Mouse (Mus musculus): ENCODE results near the gene Zfp108. TPM values are rescaled to one million over a fixed set of nuclear protein-coding genes. Genes with fewer than 3 reads are reported as not detected.

Gene Zfp108
- polyA plus RNA-seq, 1 experiment from 2014 or later, result 5.3 TPM

DNA sequence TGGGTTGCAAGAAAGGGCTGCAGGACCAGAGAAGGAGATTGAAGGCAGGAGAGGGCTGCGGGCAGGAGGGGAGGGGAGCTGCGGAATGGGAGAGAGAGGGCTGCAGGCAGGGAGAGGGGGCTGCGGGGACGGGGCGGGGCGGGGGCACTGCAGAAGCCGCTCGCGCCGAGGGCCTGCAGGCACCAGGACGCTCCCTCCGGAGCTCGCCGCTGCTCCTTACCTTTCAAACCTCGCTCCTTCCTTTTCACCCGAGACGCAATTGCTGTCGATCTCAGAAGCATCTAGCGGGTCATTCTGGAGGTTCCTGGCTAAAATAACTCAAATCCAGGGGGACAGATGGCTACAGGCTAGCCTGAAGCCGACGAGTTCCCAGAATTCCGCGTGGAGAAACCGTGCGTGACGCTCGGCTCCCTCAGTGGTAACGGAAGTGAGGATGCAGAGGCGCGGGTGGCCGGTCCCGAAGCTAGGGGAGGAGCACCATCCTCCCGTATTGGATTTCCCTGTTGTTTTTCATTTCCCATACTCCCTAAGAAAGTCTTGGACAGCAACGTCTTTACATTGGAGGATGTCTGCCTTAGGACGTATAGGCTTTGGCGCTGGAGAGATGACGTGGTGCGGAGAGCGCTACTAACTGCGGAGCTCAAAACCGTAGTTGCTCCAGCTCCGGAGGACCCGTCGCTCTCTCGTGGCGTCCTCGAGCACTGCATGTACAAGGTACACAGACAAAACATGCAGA, 44.5 kb downstream of the Zfp108 start:
- Histone ChIP-seq H3K9me3 (no peaks in the 10 kb centered on the region), H3K4me1 (peaks cover 11% of the 10 kb centered on the region), H3K27me3 (no peaks in the 10 kb centered on the region), H3K36me3 (peaks cover 57% of the 10 kb centered on the region), H3K4me3 (peak overlapping the region; percentile 70), H3K27ac (peak overlapping the region; percentile 98), H3K9ac (peak overlapping the region; percentile 85), H3K4me2 (peak overlapping the region; percentile 88)
- under 1% methylated on average over 47 of the region's 47 CpGs for WGBS
- peak; percentile 88 for ATAC-seq (ENCODE audit: insufficient number of reproducible peaks, insufficient read depth, low FRiP score, low TSS enrichment, low read depth)

DNA sequence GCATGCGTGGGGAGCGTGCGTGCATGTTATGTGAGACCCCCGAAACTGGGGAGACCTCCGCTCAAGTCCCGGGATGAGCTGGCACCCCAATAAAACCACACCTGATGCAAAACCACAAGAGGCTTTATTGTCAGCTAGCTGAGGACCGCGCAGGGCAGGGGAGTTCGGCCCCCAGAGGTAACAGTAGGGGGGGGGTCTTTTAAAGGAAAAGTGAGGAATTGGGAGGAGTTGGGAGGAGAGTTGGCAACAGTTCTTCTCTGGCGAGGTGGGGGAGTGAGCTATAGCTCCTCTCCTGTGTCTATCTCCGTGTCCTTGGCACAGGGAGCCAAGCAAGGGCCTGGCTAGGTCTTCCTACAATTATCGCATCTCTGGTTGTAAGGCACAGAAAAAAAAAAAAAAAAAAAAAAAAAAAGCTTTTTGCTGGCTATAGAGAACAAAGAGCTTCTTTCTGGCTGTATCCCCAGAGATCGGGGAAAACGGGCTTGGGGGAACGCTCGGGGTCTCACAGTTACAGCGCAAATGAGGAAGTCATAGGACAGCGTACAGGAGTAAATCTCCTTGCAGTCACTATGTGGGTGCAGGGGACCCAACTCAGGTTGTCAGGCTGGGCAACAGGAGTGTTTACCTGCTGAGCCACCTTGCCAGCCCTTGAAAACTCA, 45.4 kb downstream of the Zfp108 start:
- WGBS, result under 1% methylated on average over 18 of the region's 18 CpGs
- Histone ChIP-seq H3K27ac (peak overlapping the region; percentile 98), H3K36me3 (peaks cover 54% of the 10 kb centered on the region), H3K4me1 (peaks cover 11% of the 10 kb centered on the region), H3K27me3 (no peaks in the 10 kb centered on the region), H3K9me3 (no peaks in the 10 kb centered on the region), H3K4me2 (peak overlapping the region; percentile 88), H3K4me3 (peak overlapping the region; percentile 70), H3K9ac (peak overlapping the region; percentile 71)
- ATAC-seq (ENCODE audit: insufficient number of reproducible peaks, insufficient read depth, low FRiP score, low TSS enrichment, low read depth), result 0 out of 2 replicates have a peak, but pooled peaks have one; percentile 1

DNA sequence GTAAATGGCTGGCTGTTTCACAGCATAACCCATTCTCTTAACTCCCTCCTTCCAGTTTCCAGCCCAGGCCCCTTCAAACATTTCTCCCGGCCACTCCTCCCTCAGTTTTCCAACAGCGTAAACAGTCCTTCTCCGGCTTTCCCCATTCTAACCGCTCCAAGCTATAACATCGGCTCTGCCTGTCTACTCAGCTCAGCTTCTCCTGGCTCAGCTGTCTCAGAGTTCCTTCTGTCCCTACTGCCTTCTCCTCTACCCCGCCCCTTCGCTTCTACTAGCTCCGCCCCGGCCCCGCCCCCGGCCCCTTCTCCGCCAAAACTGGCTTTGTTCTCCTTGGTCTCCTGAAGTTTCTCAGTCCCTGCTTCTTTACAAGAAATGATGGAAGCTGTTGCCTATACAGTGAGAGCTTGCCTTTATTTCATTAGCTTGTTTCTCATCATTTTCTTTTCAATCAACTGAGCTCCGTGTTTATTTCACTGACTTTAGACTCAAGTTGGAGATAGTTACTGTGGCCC, 46.2 kb downstream of the Zfp108 start, which contains the start of gene Zfp61:
Zfp61 (minus strand) TSS at position 462 of the 512 bp plus-strand sequence.
- H3K27ac ChIP-seq, result peak within 1 kb of the TSS; percentile 98
- H3K36me3 ChIP-seq, result peaks cover 46% of the 10 kb centered on the region
- no peaks in the 10 kb centered on the region for H3K27me3 ChIP-seq
- H3K4me3 ChIP-seq, result peak within 1 kb of the TSS; percentile 70
- H3K4me2 ChIP-seq, result peak within 1 kb of the TSS; percentile 88
- no peaks in the 10 kb centered on the region for H3K9me3 ChIP-seq
- peak; percentile 70; the same call in 1 of the 2 replicates for ATAC-seq (ENCODE audit: insufficient number of reproducible peaks, insufficient read depth, low FRiP score, low TSS enrichment, low read depth)
- peak within 1 kb of the TSS; percentile 71 for H3K9ac ChIP-seq
- 2% methylated on average over 13 of the region's 13 CpGs for WGBS
- peaks cover 11% of the 10 kb centered on the region for H3K4me1 ChIP-seq

Other genes starting within 250 kb of the Zfp108 start
- gene Vmn1r183, start 201.5 kb upstream of the Zfp108 start, polyA plus RNA-seq (2015; fragmentation: Nextera tagmentation; extraction: Ambion mirVana), result not detected in 2 replicates
- gene Zfp180, start 172.9 kb upstream of the Zfp108 start, polyA plus RNA-seq (2015; fragmentation: Nextera tagmentation; extraction: Ambion mirVana), result 23.8 and 25.4 TPM in 2 replicates
- 10.1 and 12.4 TPM in 2 replicates for gene Zfp112, start 142.5 kb upstream of the Zfp108 start, polyA plus RNA-seq (2015; fragmentation: Nextera tagmentation; extraction: Ambion mirVana)
- 18.8 and 21.9 TPM in 2 replicates for gene Zfp235, start 120.6 kb upstream of the Zfp108 start, polyA plus RNA-seq (2015; fragmentation: Nextera tagmentation; extraction: Ambion mirVana)
- 7.2 and 9.4 TPM in 2 replicates for gene Zfp114, start 79.7 kb upstream of the Zfp108 start, polyA plus RNA-seq (2015; fragmentation: Nextera tagmentation; extraction: Ambion mirVana)
- 10.8 and 12.4 TPM in 2 replicates for gene Zfp111, start 43.4 kb upstream of the Zfp108 start, polyA plus RNA-seq (2015; fragmentation: Nextera tagmentation; extraction: Ambion mirVana)
- gene Zfp109, start 17.2 kb upstream of the Zfp108 start, polyA plus RNA-seq (2015; fragmentation: Nextera tagmentation; extraction: Ambion mirVana), result 6.1 and 6.4 TPM in 2 replicates
- gene Zfp93, start 15.6 kb downstream of the Zfp108 start, polyA plus RNA-seq (2015; fragmentation: Nextera tagmentation; extraction: Ambion mirVana), result 10.7 and 10.8 TPM in 2 replicates
- 53.8 and 58.5 TPM in 2 replicates for gene Zfp61, start 46.4 kb downstream of the Zfp108 start, polyA plus RNA-seq (2015; fragmentation: Nextera tagmentation; extraction: Ambion mirVana)
- gene Zfp94, start 61.9 kb downstream of the Zfp108 start, polyA plus RNA-seq (2015; fragmentation: Nextera tagmentation; extraction: Ambion mirVana), result 14.3 and 18.8 TPM in 2 replicates
- gene Tescl, start 79.1 kb downstream of the Zfp108 start, polyA plus RNA-seq (2015; fragmentation: Nextera tagmentation; extraction: Ambion mirVana), result 0.25 TPM in 1 of 2 replicates, not detected in the other
- 0.45 and 0.91 TPM in 2 replicates for gene Lypd5, start 94.4 kb downstream of the Zfp108 start, polyA plus RNA-seq (2015; fragmentation: Nextera tagmentation; extraction: Ambion mirVana)
- 1.9 and 2.1 TPM in 2 replicates for gene Kcnn4, start 115.5 kb downstream of the Zfp108 start, polyA plus RNA-seq (2015; fragmentation: Nextera tagmentation; extraction: Ambion mirVana)
- gene Smg9, start 144.8 kb downstream of the Zfp108 start, polyA plus RNA-seq (2015; fragmentation: Nextera tagmentation; extraction: Ambion mirVana), result 21.6 and 27.0 TPM in 2 replicates
- not detected in 2 replicates for gene Irgc1, start 197.5 kb downstream of the Zfp108 start, polyA plus RNA-seq (2015; fragmentation: Nextera tagmentation; extraction: Ambion mirVana)
- gene Plaur, start 207.7 kb downstream of the Zfp108 start, polyA plus RNA-seq (2015; fragmentation: Nextera tagmentation; extraction: Ambion mirVana), result 2.6 and 3.8 TPM in 2 replicates
- 6.7 and 7.9 TPM in 2 replicates for gene Cadm4, start 227.2 kb downstream of the Zfp108 start, polyA plus RNA-seq (2015; fragmentation: Nextera tagmentation; extraction: Ambion mirVana)